ENCODE assay signal across 10 mouse cellular contexts in genomic region chr2:38691542-38691941, GRCm38 (mm10). TPM values are rescaled to one million over a fixed set of nuclear protein-coding genes. Genes with fewer than 3 reads are reported as not detected.
A peak's percentile ranks its signal among the peaks of the same experiment; 100 is the strongest.
DNase-seq lines count a peak whose midpoint lies in the region; ATAC-seq lines count a peak whose summit lies in the region.
"Had no signal": no experiment of that assay in that cellular context is flagged by ENCODE, and none has a peak within 500 bp of the region (broad histone marks: within the 10 kb centered on the region; RNA-seq: fewer than 3 reads in every experiment).

No protein-coding gene starts in this region.

- no peak for ATAC-seq in forebrain, embryonic 14.5 days
- ATAC-seq in forebrain, embryonic 12.5 days (ENCODE audit: low FRiP score), result no peak
- no peak for ATAC-seq in neural tube, embryonic 11.5 days (ENCODE audit: insufficient read depth, low FRiP score, low TSS enrichment)
- no peak for ATAC-seq in erythroid progenitor cell, adult 5-6 weeks (replicated peaks; ENCODE audit: low FRiP score, poor library complexity, severe bottlenecking)
- ATAC-seq: Patski had no signal

- peak; percentile 50 for DNase-seq in forebrain, embryonic 14.5 days (ENCODE audit: low spot score)
- peak; percentile 46 for DNase-seq in ovary, postnatal 36 days (ENCODE audit: low spot score)
- DNase-seq in ovary, adult 18-20 months (ENCODE audit: low spot score), result no peak
- peak; percentile 60 to 61 for DNase-seq in cerebellum, adult 18-20 months
- DNase-seq in kidney, adult 8-10 months, result peak; percentile 17 to 59
- peak; percentile 50 for DNase-seq in neural tube, embryonic 11.5 days (ENCODE audit: low spot score)

- no peak overlapping the region for H3K4me3 ChIP-seq in forebrain, embryonic 14.5 days (ENCODE audit: low read depth, low read length)
- H3K4me3 ChIP-seq in forebrain, embryonic 12.5 days (replicated peaks), result no peak overlapping the region
- H3K4me3 ChIP-seq in neural tube, embryonic 11.5 days (ENCODE audit: low read depth, low read length), result no peak overlapping the region
- H3K4me3 ChIP-seq: hindbrain, embryonic 15.5 days had no signal

- no peak overlapping the region for H3K9ac ChIP-seq in forebrain, embryonic 14.5 days (ENCODE audit: low read length)
- H3K9ac ChIP-seq in forebrain, embryonic 12.5 days, result no peak overlapping the region
- no peak overlapping the region for H3K9ac ChIP-seq in neural tube, embryonic 11.5 days (ENCODE audit: low read length)
- H3K9ac ChIP-seq: hindbrain, embryonic 15.5 days had no signal

- WGBS in forebrain, embryonic 14.5 days, result 19% methylated on average over 8 of the region's 8 CpGs
- WGBS in forebrain, embryonic 12.5 days, result 20% methylated on average over 8 of the region's 8 CpGs
- WGBS in neural tube, embryonic 11.5 days, result 17% methylated on average over 8 of the region's 8 CpGs

- H3K36me3 ChIP-seq in forebrain, embryonic 14.5 days (ENCODE audit: control insufficient read depth, insufficient read depth, low read length), result no peaks in the 10 kb centered on the region
- H3K36me3 ChIP-seq in forebrain, embryonic 12.5 days (replicated peaks), result no peaks in the 10 kb centered on the region
- H3K36me3 ChIP-seq in neural tube, embryonic 11.5 days (ENCODE audit: control insufficient read depth, insufficient read depth, low read length), result no peaks in the 10 kb centered on the region
- H3K36me3 ChIP-seq: hindbrain, embryonic 15.5 days had no signal

- peaks cover 13% of the 10 kb centered on the region for H3K4me1 ChIP-seq in forebrain, embryonic 14.5 days (ENCODE audit: control insufficient read depth, insufficient read depth, low read length)
- H3K4me1 ChIP-seq in forebrain, embryonic 12.5 days, result peaks cover 47% of the 10 kb centered on the region
- H3K4me1 ChIP-seq in neural tube, embryonic 11.5 days (ENCODE audit: control insufficient read depth, insufficient read depth, low read length), result peaks cover 12% of the 10 kb centered on the region; the same call in 1 of the 2 replicates

- no peak overlapping the region for H3K27ac ChIP-seq in forebrain, embryonic 14.5 days (ENCODE audit: low read depth, low read length)
- H3K27ac ChIP-seq in forebrain, embryonic 12.5 days, result no peak overlapping the region
- no peak overlapping the region for H3K27ac ChIP-seq in neural tube, embryonic 11.5 days (ENCODE audit: low read depth, low read length)
- H3K27ac ChIP-seq: hindbrain, embryonic 15.5 days had no signal

- H3K27me3 ChIP-seq in forebrain, embryonic 14.5 days (replicated peaks; ENCODE audit: control insufficient read depth, insufficient read depth, low read length), result peaks cover 33% of the 10 kb centered on the region
- H3K27me3 ChIP-seq in forebrain, embryonic 12.5 days, result peaks cover 87% of the 10 kb centered on the region
- no peaks in the 10 kb centered on the region for H3K27me3 ChIP-seq in neural tube, embryonic 11.5 days (ENCODE audit: control insufficient read depth, insufficient read depth, low read length)
- H3K27me3 ChIP-seq: hindbrain, embryonic 15.5 days; Patski had no signal

- no peaks in the 10 kb centered on the region for H3K9me3 ChIP-seq in forebrain, embryonic 14.5 days (replicated peaks; ENCODE audit: control insufficient read depth, low read length)
- no peaks in the 10 kb centered on the region for H3K9me3 ChIP-seq in forebrain, embryonic 12.5 days
- no peaks in the 10 kb centered on the region for H3K9me3 ChIP-seq in neural tube, embryonic 11.5 days (ENCODE audit: control insufficient read depth, low read length)
- H3K9me3 ChIP-seq: hindbrain, embryonic 15.5 days had no signal

- no peak overlapping the region for H3K4me2 ChIP-seq in forebrain, embryonic 14.5 days (ENCODE audit: low read length)
- no peak overlapping the region for H3K4me2 ChIP-seq in forebrain, embryonic 12.5 days
- no peak overlapping the region for H3K4me2 ChIP-seq in neural tube, embryonic 11.5 days (ENCODE audit: low read depth)
- H3K4me2 ChIP-seq: hindbrain, embryonic 15.5 days had no signal

RNA-seq across cellular contexts. Expression of gene Nr5a1, which starts 22.8 kb away (rescaled TPM):
- polyA plus RNA-seq in forebrain, embryonic 14.5 days (2014; fragmentation: Nextera tagmentation; extraction: Ambion mirVana), result 1.3 and 1.4 TPM in 2 replicates
- polyA plus RNA-seq in forebrain, embryonic 12.5 days (2016; fragmentation: Nextera tagmentation; extraction: Ambion mirVana), result 1.1 TPM in 2 replicates
- 0.08 and 0.11 TPM in 2 replicates for polyA plus RNA-seq in neural tube, embryonic 11.5 days (2014; fragmentation: Nextera tagmentation; extraction: Ambion mirVana)
- total RNA-seq in erythroid progenitor cell, adult 5-6 weeks (2015; ENCODE audit: low replicate concordance), result not detected in 2 replicates
- total RNA-seq in erythroid progenitor cell, adult 5-6 weeks (2017; ENCODE audit: low replicate concordance), result not detected in 2 replicates
- polyA plus RNA-seq: hindbrain, embryonic 15.5 days; Patski had no signal

RNA-seq across cellular contexts. Expression of gene Psmb7, which starts 47.7 kb away (rescaled TPM):
- polyA plus RNA-seq in forebrain, embryonic 14.5 days (2014; fragmentation: Nextera tagmentation; extraction: Ambion mirVana), result 328 and 382 TPM in 2 replicates
- 294 and 303 TPM in 2 replicates for polyA plus RNA-seq in forebrain, embryonic 12.5 days (2016; fragmentation: Nextera tagmentation; extraction: Ambion mirVana)
- polyA plus RNA-seq in neural tube, embryonic 11.5 days (2014; fragmentation: Nextera tagmentation; extraction: Ambion mirVana), result 352 and 360 TPM in 2 replicates
- 76.3 and 132 TPM in 2 replicates for total RNA-seq in erythroid progenitor cell, adult 5-6 weeks (2015; ENCODE audit: low replicate concordance)
- total RNA-seq in erythroid progenitor cell, adult 5-6 weeks (2017; ENCODE audit: low replicate concordance), result 102 and 108 TPM in 2 replicates
